Mouse (Mus musculus) heart, embryonic 13.5 days (tissue): ENCODE results near the gene Rbm34. TPM values are rescaled to one million over a fixed set of nuclear protein-coding genes. Genes with fewer than 3 reads are reported as not detected.
A peak's percentile ranks its signal among the peaks of the same experiment; 100 is the strongest.
"Not testable (repeated sequence)": the region's sequence is repeated elsewhere in the genome, so short reads cannot be mapped to it uniquely, and the experiment has no call there.

Experiments used
- ATAC-seq: fragments of 200-750 bp; cut with Nextera tagmentation; 2 replicates; pipeline ENCODE4 v1.8.0; 2017; ENCODE audit warnings: moderate TSS enrichment; ENCODE audit not compliant: insufficient number of reproducible peaks, low FRiP score, low TSS enrichment; ENCODE audit errors: extremely low read depth
- H3K27ac ChIP-seq: fragments of 300-500 bp; sonication (generic); replicated peaks from 2 replicates; pipeline ENCODE4 v1.5.1; 2015; ENCODE audit warnings: moderate library complexity, mild to moderate bottlenecking, inconsistent platforms
- H3K27me3 ChIP-seq: fragments of 300-500 bp; sonication (generic); replicated peaks from 2 replicates; pipeline ENCODE4 v1.6.1; 2015; ENCODE audit warnings: mild to moderate bottlenecking, inconsistent platforms
- H3K36me3 ChIP-seq: fragments of 300-500 bp; sonication (generic); 2 replicates; pipeline ENCODE4 v1.6.1; 2015; ENCODE audit warnings: mild to moderate bottlenecking, inconsistent platforms
- H3K4me1 ChIP-seq: fragments of 300-500 bp; sonication (generic); 2 replicates; pipeline ENCODE4 v1.6.1; 2015; ENCODE audit warnings: inconsistent platforms
- H3K4me2 ChIP-seq: fragments of 300-500 bp; sonication (generic); 2 replicates; pipeline ENCODE4 v1.6.1; 2015; ENCODE audit warnings: inconsistent platforms, mild to moderate bottlenecking, moderate library complexity
- H3K4me3 ChIP-seq: fragments of 300-500 bp; sonication (generic); 2 replicates; pipeline ENCODE4 v1.5.1; 2015; ENCODE audit warnings: moderate library complexity, mild to moderate bottlenecking, inconsistent platforms
- H3K9ac ChIP-seq: fragments of 300-500 bp; sonication (generic); 2 replicates; pipeline ENCODE4 v1.6.1; 2015; ENCODE audit warnings: inconsistent platforms, mild to moderate bottlenecking, moderate library complexity
- H3K9me3 ChIP-seq: fragments of 300-500 bp; sonication (generic); 2 replicates; pipeline ENCODE4 v1.6.1; 2016; ENCODE audit warnings: inconsistent platforms
- WGBS: fragments of 180-500 bp; shearing (Covaris S2); methylation state at CpG from one replicate; pipeline ENCODE4 v1.1.7; 2015; ENCODE audit warnings: mixed read lengths; 5-methylcytosine and 5-hydroxymethylcytosine counted together
- polyA plus RNA-seq: library from polyadenylated mRNA; unstranded; fragments of >200 nt; fragmentation: Nextera tagmentation; extraction: Ambion mirVana; gene quantifications from 2 replicates; pipeline ENCODE4 v1.2.1, GENCODE M21; 2015

The Rbm34 gene
- 10.9 and 12.1 TPM in 2 replicates for polyA plus RNA-seq

- Histone ChIP-seq H3K4me1 (peaks cover 15% of the 10 kb centered on the region), H3K9me3 (no peaks in the 10 kb centered on the region), H3K27me3 (no peaks in the 10 kb centered on the region), H3K27ac (peak within 1 kb of the TSS; percentile 63), H3K4me2 (peak within 1 kb of the TSS; percentile 88), H3K4me3 (peak within 1 kb of the TSS; percentile 76), H3K9ac (peak within 1 kb of the TSS; percentile 85), H3K36me3 (peaks cover 36% of the 10 kb centered on the region)
- 1% methylated on average over 49 of the region's 50 CpGs for WGBS
- peak; percentile 90 for ATAC-seq
Measured at GRCm38 (mm10) chr8:126970579-126971313, at the start of gene Rbm34. TSS of gene Rbm34 (minus strand) at chr8:126971071.

DNA sequence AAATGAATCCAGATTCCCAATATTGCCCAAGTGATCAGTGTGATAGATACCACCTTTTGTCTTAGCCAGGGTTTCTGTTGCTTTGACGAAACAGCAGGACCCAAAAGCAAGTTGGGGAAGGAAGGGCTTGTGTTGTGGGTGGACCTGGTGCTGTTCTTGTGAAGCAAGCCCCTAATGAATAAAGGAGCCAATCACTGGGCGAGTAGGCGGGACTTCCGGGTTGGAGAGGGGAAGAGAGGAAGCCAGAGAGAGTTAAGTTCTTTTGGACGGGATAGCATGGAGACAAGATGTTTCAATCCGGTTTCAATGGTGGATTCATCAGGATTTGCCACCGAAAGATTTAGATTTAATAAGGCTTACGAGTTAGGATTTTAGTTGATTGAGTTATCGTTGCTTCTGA, 40.8 kb upstream of the Rbm34 start:
- 48% methylated on average over 9 of the region's 9 CpGs for WGBS

DNA sequence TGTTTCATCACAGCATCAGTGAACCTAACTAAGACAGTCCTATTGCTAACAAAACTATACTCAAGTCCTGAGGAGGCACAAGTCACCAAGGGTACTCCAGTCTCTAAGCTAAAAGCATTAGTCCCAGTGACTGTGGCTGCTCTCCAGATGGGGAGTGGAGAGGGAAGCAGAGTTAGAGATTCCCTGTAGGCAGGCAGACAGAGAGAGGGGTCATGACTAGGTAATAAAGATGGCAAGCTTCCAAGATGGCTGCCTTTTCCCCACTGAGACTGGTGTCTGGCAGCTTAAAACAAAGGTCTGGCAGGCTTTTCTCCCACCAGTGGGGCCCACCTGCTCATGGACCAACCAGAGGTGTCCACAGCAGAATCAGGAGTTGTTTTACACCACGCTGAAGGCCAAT, 23.6 kb upstream of the Rbm34 start:
- no peak for ATAC-seq
- H3K27me3 ChIP-seq = no peaks in the 10 kb centered on the region
- no peak overlapping the region for H3K4me2 ChIP-seq
- H3K4me1 ChIP-seq = peaks cover 6% of the 10 kb centered on the region; the same call in 1 of the 2 replicates
- no peak overlapping the region for H3K27ac ChIP-seq
- WGBS = 73% methylated on average over 1 of the region's 1 CpGs
- H3K4me3 ChIP-seq = no peak overlapping the region
- no peaks in the 10 kb centered on the region for H3K36me3 ChIP-seq
- no peaks in the 10 kb centered on the region for H3K9me3 ChIP-seq
- H3K9ac ChIP-seq = no peak overlapping the region

More for the DNA sequence above, 40.8 kb upstream of the Rbm34 start:
- Histone ChIP-seq H3K27me3 (0 out of 2 replicates have a peak, but pooled peaks cover 2% of the 10 kb centered on the region), H3K4me1 (no peaks in the 10 kb centered on the region), H3K36me3 (no peaks in the 10 kb centered on the region), H3K4me3 (no peak overlapping the region), H3K27ac (no peak overlapping the region), H3K9ac (no peak overlapping the region), H3K9me3 (no peaks in the 10 kb centered on the region), H3K4me2 (no peak overlapping the region)
- ATAC-seq = no peak

- Histone ChIP-seq H3K36me3 (no peaks in the 10 kb centered on the region), H3K9me3 (no peaks in the 10 kb centered on the region), H3K9ac (no peak overlapping the region), H3K27me3 (no peaks in the 10 kb centered on the region), H3K4me1 (peaks cover 17% of the 10 kb centered on the region), H3K27ac (no peak overlapping the region), H3K4me2 (no peak overlapping the region), H3K4me3 (no peak overlapping the region)
- ATAC-seq = no peak
- 72% methylated on average over 5 of the region's 5 CpGs for WGBS
Measured at GRCm38 (mm10) chr8:126989363-126990153, 18.7 kb upstream of the Rbm34 start.

GRCm38 (mm10) chr8:126988346-126989006, 17.6 kb upstream of the Rbm34 start:
- no peak for ATAC-seq
- Histone ChIP-seq H3K9ac (0 out of 2 replicates have a peak overlapping the region, but pooled peaks have one; percentile 28), H3K27ac (no peak overlapping the region), H3K9me3 (no peaks in the 10 kb centered on the region), H3K36me3 (no peaks in the 10 kb centered on the region), H3K4me3 (peak overlapping the region; percentile 13; the same call in 1 of the 2 replicates), H3K27me3 (no peaks in the 10 kb centered on the region), H3K4me1 (peaks cover 17% of the 10 kb centered on the region), H3K4me2 (peak overlapping the region; percentile 51)
- WGBS = 36% methylated on average over 16 of the region's 16 CpGs

DNA sequence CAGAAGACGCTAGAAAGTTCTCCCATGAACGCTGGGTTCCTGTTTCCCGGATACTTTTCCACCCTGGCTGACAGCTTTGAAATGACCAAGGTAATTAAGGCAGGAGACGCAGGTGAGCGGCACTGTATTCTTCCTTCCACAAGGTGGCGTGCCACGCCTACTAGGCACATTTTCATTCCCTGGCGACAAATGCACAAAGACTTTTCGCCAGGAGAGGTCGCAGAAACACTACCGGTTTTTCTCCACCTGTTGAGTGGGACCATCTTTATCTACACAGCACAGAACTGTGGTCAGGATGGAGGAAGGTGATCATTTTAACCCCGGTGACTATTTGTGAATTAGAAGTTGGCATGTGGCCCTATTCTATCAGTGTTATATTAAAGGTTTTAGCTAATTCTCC, 15.6 kb upstream of the Rbm34 start:
- Histone ChIP-seq H3K27ac (no peak overlapping the region), H3K36me3 (no peaks in the 10 kb centered on the region), H3K9me3 (no peaks in the 10 kb centered on the region), H3K4me2 (peak overlapping the region; percentile 39; the same call in 1 of the 2 replicates), H3K4me1 (peaks cover 17% of the 10 kb centered on the region), H3K9ac (no peak overlapping the region), H3K4me3 (no peak overlapping the region), H3K27me3 (no peaks in the 10 kb centered on the region)
- no peak for ATAC-seq
- WGBS = 3% methylated on average over 12 of the region's 12 CpGs

DNA sequence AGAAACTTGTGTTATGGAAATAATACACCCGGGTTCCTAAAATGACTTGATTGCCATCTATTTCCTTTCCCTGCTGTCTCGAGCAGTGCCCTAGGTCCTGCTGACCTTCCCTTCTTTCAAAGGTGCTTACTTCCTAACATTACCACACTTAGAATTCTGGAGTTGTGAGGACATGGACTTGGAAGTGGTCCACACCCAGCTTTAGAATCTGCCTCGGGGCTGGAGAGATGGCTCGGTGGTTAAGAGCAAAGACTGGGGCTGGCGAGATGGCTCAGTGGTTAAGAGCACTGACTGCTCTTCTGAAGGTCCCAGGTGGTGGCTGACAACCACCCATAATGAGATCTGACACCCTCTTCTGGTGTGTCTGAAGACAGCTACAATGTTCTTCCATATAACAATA, 9.2 kb upstream of the Rbm34 start:
- Histone ChIP-seq H3K9me3 (no peaks in the 10 kb centered on the region), H3K4me1 (peaks cover 10% of the 10 kb centered on the region; the same call in 1 of the 2 replicates), H3K9ac (no peak overlapping the region), H3K4me2 (no peak overlapping the region), H3K27ac (no peak overlapping the region), H3K36me3 (no peaks in the 10 kb centered on the region), H3K4me3 (no peak overlapping the region), H3K27me3 (peaks cover 19% of the 10 kb centered on the region)
- ATAC-seq = no peak
- 59% methylated on average over 5 of the region's 5 CpGs for WGBS

DNA sequence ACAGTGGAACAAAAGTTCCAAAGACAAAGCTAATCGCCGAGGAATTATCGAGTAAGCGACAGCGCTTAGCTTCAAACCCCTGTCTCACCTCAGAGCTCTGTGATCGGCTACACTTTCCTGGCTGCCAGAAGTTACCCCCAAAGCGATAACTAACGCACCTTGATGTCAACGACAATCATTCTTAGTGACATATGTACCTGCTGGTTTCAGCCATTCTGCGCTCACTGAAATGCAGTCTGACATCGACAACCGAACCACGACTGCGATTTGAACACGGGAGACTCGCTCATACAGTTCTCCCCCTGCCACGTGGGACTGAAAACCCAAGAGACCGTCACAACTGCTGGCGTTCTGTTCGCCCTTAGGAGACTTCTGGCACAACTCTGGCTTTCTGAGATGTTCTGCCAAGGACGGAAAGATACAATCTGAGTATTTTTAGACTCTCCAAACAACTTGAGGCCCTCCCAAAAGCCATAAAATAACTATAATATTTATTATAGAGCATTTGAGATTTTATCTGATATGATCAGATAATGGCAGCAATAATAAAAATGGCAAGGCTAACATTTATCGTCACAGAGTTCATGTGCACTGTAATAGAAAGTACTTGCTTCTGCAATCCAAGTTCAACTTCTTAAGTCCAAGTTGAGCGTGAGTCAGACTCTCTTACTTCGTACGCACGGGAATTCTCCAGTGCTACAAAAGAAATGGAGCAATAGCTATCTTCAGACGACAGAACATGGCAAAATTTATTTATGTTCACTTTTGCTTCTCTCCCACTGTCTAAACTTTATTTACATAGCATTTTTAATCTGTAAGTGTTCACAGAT, 8.4 kb upstream of the Rbm34 start:
- Histone ChIP-seq H3K27ac (no peak overlapping the region), H3K27me3 (peaks cover 19% of the 10 kb centered on the region), H3K9ac (peak overlapping the region; percentile 70), H3K4me3 (peak overlapping the region; percentile 50), H3K4me2 (peak overlapping the region; percentile 69), H3K4me1 (peaks cover 10% of the 10 kb centered on the region; the same call in 1 of the 2 replicates), H3K9me3 (no peaks in the 10 kb centered on the region), H3K36me3 (no peaks in the 10 kb centered on the region)
- WGBS = 22% methylated on average over 27 of the region's 27 CpGs
- ATAC-seq = no peak

GRCm38 (mm10) chr8:126978535-126978934, 7.7 kb upstream of the Rbm34 start:
- WGBS = 24% methylated on average over 3 of the region's 3 CpGs
- H3K9ac ChIP-seq = peak overlapping the region; percentile 70

GRCm38 (mm10) chr8:126978028-126978427, 7.2 kb upstream of the Rbm34 start:
- ATAC-seq = no peak
- Histone ChIP-seq H3K4me1 (peaks cover 10% of the 10 kb centered on the region; the same call in 1 of the 2 replicates), H3K4me3 (no peak overlapping the region), H3K27me3 (peaks cover 19% of the 10 kb centered on the region), H3K36me3 (no peaks in the 10 kb centered on the region), H3K4me2 (no peak overlapping the region), H3K27ac (no peak overlapping the region), H3K9ac (no peak overlapping the region), H3K9me3 (no peaks in the 10 kb centered on the region)
- WGBS = 78% methylated on average over 10 of the region's 10 CpGs

More at GRCm38 (mm10) chr8:126978535-126978934, 7.7 kb upstream of the Rbm34 start:
- peak overlapping the region; percentile 50 for H3K4me3 ChIP-seq
- H3K9me3 ChIP-seq, H3K27ac ChIP-seq, H3K36me3 ChIP-seq, ATAC-seq: not testable (repeated sequence)
- H3K27me3 ChIP-seq = peaks cover 19% of the 10 kb centered on the region
- H3K4me1 ChIP-seq = peaks cover 10% of the 10 kb centered on the region; the same call in 1 of the 2 replicates
- H3K4me2 ChIP-seq = peak overlapping the region; percentile 69
